Mouse (Mus musculus) adrenal gland, adult 18-20 months (tissue): ENCODE data around the gene Sema3a. TPM values are rescaled to one million over a fixed set of nuclear protein-coding genes. Genes with fewer than 3 reads are reported as not detected.

ENCODE experiments used
- DNase-seq, 2 experiments: peaks; one replicate each; pipeline ENCODE4 v3.0.0; 2021 to 2022; ENCODE audit warnings: low spot score in 2 of 2
- total RNA-seq, 2 experiments: library from RNA; stranded (reverse); gene quantifications; 1 replicate in 1 of 2; 2 replicates in 1 of 2; pipeline ENCODE4 v1.2.3; 2021

Sema3a gene
- total RNA-seq, 2 experiments from 2014 or later, result 0.43 to 0.45 TPM

DNA sequence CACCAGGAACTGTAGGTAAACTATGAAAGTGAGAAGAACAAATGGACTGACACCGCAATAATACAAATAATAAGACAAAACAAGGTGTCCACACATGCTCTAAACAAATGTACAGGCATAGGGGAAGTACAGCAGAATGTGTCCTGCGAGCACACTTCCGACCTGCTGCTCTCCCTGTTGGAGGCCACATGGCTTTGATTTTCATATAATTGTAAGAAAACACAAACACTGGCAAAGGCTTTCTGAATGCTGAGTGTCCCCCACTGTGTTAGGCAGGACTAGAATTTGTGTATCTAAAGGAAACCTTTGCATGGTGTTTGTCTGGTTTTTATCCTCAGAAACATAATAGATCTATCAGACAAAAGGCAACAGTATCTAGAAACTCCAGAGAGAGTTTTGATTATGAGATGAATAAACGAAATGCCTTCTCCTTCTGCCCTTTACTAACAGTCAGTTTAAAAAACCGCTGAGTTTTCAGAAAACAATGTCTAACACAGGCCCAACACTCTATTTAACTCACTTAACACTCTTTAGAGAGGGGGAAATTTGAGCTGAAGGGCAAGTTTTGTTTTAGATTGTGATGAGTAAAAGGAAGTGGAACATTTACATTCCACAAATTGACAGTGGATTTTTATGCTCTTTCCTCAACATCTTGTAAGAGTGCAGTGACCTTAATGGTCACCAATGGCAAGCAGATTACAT, 193.7 kb downstream of the Sema3a start:
- DNase-seq, result no peak

DNA sequence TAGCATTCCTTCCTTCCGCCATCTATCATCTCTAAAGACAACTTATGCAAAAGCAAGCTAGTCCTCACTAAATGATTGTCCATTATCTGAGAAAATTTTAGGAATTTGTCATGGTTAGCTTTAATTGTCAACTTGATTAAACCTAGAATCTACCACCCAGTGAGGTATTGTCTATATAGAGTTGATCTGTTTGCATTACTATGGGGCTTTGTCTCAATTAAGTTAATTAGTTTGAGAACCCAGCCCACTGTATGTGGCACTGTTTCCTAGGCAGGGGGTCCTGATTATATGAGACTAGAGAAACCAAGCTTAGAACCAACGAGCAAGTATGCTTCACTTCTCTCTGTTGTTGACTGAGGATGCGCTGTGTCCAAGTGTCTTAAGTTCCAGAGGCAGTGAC, 194.9 kb downstream of the Sema3a start:
- DNase-seq, result no peak

DNA sequence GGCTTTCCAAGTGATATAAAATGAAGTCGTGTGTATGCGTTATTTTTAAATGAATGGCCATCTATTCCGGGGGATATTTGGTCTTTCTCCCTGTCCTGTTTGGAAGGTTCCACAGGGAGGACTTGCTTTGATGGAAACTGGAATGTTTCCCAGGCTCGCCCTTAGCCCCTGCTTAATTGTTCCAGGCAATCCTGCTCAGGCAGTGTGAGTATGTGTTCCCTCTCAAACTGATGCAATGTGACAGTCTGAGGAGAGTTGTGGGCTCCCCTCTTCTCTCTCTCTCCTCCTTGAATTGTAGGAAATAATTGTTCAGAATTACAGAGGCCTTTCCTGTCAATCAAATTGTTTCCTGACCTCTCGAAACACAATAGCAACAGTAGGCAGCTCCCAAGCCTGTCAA, 202.1 kb downstream of the Sema3a start:
- DNase-seq, result no peak

DNA sequence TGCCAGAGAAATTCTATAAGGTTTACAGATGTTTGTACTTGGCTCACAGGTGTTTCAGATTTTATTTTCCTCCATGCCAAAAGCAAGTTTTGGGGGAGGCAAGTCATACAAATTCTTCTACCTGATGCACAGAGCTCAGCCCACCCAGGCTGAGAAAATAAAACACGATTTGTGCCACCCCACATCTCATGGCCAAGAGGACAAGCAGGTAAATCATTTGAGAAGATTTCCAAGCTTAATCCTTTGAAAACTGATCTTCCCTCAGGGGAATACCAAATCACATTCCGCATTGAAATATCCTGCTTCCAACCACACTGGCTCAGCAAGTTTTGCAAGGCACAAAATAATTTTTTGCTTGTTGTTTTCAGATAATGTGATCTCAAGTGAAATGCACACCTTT, 206.2 kb downstream of the Sema3a start:
- DNase-seq, result no peak

DNA sequence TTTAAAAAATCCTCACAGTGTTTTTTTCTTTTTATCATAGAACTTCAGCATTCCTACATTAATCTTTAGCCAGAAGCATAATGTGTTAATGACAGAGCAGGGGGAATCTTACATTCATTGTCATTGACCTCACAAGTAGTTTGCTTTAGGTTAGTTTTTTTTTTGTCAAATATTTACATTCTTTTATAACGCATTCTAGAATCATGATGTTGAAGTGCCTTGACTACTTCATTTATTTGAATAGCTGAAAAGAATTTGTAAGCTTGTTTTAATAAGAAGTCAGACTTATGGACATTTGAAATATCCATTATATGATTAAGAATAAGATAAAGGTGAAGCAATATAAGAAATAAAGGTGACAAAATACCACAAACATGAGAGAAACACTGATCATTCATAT, 212.5 kb downstream of the Sema3a start:
- DNase-seq, result no peak

DNA sequence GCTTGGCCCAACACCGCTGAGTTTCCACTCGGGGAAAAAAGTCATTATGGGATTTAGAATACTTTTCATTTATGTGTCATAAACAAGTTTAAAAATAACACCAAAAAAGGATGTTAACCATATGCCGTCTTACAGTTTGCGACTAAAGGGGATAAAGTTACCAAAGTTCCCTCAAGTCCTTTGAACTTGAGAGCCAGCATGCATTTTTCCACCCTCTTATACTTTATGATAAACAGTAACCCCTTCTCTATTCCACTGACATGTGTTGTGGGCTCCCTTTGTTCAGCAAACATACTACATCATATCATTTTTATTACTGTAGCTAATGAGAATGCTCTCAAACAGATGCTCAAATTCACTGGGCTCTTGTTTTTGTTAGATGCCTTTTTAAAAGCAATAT, 221.9 kb downstream of the Sema3a start:
- no peak for DNase-seq

DNA sequence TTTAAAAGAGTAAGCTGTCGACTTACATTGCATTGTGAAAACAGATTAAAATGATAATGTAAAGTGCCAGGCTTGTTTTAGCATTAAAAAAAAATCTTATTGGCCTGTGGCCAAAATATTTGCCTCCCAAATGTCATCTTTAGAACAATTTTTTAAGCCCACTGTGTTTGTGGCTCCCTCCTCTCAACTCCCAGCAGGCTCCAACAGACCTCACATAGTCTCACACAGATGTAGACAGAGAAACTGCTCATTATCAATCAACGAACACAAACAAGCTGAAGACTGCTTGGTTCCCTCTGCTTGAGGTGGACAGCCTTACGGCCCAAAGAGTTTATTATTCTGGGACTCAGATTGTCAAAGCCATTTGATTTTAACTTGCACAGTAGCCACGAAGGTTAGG, 226.4 kb downstream of the Sema3a start:
- no peak for DNase-seq

DNA sequence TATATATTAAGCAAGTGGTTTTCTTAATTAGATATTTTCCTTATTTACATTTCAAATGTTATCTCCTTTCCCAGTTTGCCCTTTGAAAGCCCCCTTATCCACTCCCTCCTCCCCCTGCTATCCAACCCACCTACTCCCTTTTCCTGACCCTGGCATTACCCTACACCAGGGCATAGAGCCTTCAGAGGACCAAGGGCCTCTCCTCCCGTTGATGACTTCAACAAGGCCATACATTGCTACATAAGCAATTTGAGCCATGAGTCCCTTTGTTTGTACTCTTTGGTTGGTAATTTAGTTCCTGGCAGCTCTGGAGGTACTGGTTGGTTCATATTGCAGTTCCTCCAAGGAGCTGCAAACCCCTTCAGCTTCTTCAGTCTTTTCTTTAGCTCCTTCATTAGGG, 227.8 kb downstream of the Sema3a start:
- DNase-seq, result no peak

DNA sequence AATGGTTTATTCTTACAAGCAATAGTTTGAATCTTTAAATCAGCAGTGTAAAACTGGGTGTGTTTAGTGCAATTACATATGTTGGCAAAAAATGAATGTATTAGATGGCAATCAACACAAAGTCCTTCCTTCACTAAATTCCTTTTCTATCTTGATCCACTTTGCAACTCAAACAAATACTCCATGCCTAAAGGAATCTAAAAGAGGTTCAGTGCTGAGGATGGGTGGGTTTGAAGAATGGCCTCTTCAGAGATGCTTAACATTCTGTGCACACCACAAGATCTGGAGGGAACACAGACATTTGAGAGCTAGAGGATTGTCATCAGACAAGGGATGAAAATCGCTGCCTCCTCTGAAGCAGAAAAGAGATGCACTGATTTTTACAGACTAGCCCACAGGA, 228.3 kb downstream of the Sema3a start:
- no peak for DNase-seq

DNA sequence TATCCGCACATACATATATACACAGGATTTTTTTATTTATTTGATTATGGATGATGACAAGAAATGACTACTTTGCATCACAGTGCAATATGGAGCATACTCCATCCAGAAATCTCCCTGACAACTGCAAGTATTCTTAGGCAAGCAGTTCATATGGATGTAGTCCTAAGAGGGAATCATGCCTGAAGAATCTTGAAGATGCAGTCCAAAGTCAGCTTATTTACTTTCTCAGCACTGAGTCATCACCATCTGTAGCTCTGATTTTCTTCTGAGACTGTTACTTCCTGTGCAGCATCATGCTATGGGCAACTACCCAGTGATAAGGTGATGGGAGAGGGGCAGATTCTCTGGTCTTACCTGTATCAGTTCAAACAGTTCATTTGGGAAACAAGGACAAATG, 229.7 kb downstream of the Sema3a start:
- no peak for DNase-seq

DNA sequence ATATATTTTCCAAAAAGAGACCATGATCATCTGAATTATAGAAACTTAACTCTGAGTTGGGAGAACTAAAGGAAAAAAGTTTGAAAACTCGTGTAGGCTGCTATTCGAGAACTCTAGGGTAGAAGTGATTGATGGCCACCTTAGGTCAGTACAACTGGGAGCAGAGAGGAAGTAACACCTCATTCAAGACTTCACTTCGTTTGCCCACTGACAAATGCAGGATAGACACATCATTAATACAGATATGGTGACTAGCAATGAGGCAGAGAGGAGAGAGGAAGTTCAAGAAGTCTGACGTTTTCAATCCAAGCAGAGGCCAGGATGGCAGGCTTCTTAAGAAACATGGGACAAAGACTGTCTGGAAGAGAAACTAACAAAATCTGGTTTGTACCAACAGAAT, 233.6 kb downstream of the Sema3a start:
- DNase-seq, result no peak

DNA sequence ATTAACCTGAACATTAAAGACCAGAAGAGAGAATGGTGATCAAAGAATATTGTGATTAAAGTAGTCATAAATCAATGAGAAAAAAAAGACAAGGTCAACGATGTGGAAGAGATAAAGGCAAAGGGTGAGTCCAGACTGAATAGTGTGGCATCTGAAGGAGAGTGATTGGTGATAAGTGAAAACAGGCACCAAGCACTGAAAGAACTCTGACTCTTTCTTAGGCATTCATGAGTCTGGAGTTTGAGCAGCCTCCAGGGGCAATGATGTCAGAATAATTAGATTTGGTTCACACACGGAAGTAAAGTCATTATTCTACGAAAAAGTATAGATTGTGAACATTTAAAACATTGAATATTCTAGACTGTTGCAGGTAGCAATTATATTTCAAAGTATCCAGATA, 235.5 kb downstream of the Sema3a start:
- no peak for DNase-seq

DNA sequence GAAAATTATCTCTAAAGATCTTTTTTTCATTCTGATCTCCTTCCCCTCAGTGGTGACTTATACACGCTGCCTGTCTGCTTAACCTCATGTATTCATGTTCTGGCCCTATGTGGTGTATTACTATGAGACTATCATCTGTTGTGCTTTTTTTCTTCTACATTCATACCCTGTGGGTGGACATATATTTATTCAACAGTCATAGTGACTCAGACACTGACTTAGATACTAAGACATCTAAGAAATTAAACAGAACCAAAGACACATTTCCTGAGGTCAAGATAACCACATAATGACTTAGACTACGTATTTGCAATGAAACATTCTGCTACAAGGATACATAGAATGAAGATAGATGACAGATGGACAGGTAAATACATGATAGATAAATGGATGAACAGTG, 239.9 kb downstream of the Sema3a start:
- no peak for DNase-seq

DNA sequence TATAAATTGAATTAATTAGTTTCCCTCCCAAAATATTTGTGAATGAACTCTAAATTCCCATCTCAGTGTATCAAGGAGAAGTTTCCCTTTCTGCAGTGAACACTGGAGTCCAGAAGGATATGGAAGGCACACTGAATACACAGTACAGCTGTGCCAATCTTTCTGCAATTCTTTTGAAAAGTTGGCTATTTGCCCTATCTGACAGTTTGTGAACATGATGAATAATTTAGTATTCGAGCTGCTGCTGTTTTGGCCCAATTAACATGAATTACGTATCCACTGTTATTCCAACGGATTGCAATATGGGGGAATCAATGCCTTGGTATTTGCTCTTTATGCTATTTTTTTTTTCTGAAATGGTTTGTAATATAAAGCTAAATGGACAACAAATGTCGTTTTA, 254.0 kb downstream of the Sema3a start:
- DNase-seq, result no peak

DNA sequence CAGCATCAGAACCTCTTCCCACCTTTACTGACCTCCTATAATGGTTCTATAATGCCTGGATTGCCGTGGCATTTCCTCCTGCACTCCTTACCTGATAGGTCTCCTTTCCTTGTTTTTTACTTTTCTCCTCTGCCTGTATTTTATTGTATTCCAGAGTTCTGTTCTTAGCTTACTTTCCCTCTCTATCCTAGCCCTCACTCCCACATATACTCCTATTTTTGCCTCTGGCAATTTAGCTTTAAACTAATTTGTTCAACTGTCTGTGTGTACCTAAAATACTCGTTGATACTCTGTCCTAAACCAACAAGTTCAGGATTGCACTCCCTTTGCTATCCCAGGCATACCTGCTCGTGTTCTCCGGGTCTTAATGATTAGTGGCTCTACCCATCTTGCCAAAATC, 258.8 kb downstream of the Sema3a start:
- DNase-seq, result no peak

DNA sequence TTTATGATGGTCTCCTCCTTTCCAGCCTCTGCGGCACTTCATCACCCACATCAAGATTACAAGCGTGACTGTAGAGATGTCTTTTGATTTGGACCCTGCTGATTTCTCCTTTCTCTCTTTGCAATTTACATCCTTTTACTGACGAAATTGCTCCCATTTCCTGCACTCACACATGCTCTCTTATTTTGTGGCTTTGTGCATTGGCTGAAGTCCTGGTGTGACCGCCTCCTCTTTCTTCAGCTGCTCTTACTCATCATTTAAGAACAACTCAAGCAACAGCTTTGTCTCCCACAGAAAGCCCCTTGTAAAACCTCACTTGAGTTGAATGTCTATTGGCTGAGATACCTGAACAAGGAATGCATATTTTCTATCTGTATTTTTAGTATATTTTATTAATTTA, 259.5 kb downstream of the Sema3a start:
- no peak for DNase-seq

DNA sequence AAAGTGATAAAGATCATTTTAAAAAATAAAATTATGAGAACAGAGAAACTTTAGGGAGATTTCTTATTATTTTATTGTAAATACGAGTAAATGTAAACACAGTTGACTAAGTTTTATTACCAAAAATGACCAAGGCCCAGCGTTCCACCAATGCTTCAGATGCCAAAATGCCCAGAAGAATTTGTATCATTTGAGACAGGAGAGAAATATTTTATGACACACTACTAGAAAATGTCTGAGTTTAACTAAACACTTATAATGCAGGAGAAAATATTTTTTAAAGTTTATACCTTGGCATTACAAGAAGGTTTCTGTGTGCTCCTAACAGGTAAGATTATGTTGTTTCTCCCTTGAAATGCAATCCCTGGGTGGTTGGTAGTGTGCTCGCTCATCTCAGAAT, 261.4 kb downstream of the Sema3a start:
- no peak for DNase-seq

DNA sequence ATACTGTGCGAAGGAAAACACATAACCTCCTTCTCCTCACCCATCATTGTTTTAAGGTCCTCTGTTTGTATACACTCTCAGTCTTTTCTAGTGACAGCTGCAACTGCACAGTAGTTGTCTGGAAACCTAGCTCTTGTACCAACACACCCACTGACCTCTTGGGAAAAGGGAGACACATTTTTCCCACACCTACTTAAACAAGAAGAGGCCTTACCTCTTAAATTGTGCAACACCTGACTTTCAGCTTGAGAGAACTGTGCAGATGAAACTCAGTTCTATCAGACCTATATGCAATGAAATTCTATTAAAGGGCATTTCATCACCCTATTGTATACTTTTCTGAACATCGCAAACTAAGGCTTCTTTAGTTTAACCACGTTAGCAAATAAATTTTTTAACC, 262.5 kb downstream of the Sema3a start:
- no peak for DNase-seq

DNA sequence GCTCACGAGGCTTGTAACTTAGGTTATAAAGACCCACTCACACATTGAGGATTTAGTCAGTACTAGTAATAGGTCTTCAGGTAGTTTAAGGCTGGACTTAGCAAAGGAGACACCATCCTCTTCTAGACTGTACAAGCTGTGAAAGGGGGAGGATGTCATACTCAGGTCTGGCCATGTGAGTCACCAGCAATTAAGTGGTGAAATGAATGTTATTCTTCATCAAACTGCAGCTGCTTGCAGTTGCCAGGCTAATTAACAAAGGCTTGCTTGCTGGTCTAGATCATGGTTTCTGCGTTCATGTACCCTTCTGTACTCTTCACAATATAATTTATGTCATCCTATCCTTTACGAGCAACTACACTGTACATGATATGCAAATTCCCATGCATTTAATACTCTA, 264.8 kb downstream of the Sema3a start:
- no peak for DNase-seq

DNA sequence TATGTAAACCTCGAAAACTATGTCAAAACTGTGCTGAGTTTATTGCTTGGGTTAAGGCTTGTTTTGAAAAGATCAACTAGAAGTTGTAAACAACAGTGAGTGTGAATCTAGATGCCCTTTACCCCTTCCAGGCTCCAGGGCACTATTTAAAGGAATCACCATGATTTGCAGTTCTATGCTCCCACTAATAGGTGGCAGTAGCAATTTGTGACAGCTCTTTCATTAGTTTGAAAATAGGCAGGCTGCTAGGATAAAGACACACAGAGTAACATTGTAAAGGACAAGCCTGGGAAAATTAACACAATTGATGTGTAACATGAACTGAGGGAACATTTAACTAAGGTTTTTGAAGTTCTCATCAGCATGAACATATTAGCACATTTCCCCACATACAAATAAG, 280.2 kb downstream of the Sema3a start:
- no peak for DNase-seq

DNA sequence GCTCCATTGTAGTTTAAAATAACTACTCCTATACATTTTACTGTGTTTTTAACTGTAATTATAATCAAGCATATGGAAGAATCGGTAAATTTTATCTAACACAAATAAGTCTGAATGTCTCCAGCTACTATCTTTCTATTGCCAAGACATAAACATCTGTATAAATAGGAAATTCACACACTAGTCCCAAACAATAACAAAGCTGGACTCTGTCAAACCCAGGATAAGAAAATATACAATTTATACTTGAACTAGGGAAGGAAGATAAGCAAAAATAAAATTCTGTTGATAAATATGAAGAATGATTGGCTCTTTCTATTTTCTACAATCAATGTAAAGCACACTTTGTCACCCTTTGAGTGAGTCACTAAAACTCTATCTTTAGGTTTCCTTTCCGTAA, 280.9 kb downstream of the Sema3a start:
- no peak for DNase-seq

DNA sequence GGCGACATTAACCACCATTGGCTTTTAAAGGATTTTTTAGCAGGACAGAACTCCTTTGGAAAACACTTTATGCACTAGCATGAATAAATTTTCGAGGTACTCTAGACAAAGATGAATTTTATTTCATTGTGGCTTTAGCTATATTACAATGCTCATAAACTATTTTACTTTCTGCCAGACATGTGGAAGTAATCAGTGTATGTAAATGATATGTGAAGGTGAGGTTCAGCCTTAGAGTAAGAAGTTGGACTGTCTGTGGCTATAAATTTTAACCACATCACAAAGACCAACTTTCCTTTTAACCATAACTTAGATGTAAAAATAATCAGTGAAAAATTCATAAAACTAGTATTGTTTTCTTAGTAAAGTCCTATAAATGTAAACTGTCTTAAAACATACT, 286.7 kb downstream of the Sema3a start:
- DNase-seq, result no peak

DNA sequence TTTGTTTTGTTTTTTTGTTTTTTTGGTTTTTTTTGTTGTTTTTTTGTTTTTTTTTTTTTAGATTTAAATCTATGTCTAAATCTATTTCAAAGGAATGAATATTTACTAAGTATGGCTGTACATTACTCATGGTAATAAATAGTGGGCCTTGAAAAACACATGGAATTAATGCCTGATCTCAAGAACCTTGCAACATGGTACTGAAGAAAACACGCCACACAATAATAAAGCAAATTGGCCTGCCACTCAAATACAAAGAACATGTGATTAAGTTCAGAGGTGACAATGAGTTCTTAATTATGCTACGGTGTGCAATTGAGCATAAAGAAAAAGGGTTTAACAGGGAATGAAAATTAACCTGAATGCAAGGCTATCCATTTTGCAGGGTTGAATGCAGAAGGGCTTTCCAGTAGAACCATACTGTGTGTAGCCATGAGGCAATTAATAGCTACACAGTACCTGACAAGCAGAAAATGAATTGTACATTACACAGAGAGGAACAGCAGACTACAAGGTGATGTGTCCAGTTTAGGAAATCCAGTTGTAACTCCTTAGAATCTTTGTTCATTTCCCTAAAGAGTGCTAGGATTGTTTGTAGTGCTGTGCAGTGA, 288.8 kb downstream of the Sema3a start:
- DNase-seq, result no peak
